Mouse (Mus musculus) effector memory CD4-positive, alpha-beta T cell, adult 7 months (primary cell): ENCODE results near the gene Prl2c3. TPM values are rescaled to one million over a fixed set of nuclear protein-coding genes. Genes with fewer than 3 reads are reported as not detected.

ENCODE experiments used
- polyA plus RNA-seq: library from polyadenylated mRNA; unstranded; fragments of 100-300 nt; shearing (Covaris generic); gene quantifications from one replicate; pipeline ENCODE4 v1.2.1, GENCODE M21; 2017

The Prl2c3 gene
- not detected for polyA plus RNA-seq

GRCm38 (mm10) chr13:12799979-12800378, at the start of gene Prl2c3:
TSS of gene Prl2c3 (minus strand) at chr13:12800079.

Other genes starting within 250 kb of the Prl2c3 start
- 17.2 TPM for gene Ero1lb, start 234.2 kb downstream of the Prl2c3 start, polyA plus RNA-seq
- 0.69 TPM for gene Prl2c2, start 205.3 kb upstream of the Prl2c3 start, polyA plus RNA-seq